Mouse (Mus musculus) liver, embryonic 14.5 days (tissue): ENCODE data around the gene Eno2.

ENCODE experiments used
- CTCF ChIP-seq: IDR thresholded peaks from 2 replicates; pipeline ENCODE4 v1.5.1; 2016; ENCODE audit warnings: antibody characterized with exemption, low read depth, control low read depth
- EP300 ChIP-seq: IDR thresholded peaks from 2 replicates; pipeline ENCODE4 v1.6.1; 2016; ENCODE audit warnings: antibody characterized with exemption, low read depth

GRCm38 (mm10) chr6:124711824-124712782, 57.4 kb downstream of the Eno2 start, which contains the start of the genes Emg1 and Phb2:
- peak; percentile 8; the same call in 1 of the 2 replicates for TF ChIP-seq CTCF
- TF ChIP-seq EP300 = peak; percentile 55
